Mouse (Mus musculus) embryo, embryonic 10.5 days (tissue): ENCODE measurements around the gene Bcl7b.

Source experiments
- DNase-seq: peaks from one replicate; pipeline ENCODE4 v3.0.0-alpha.2; 2015; ENCODE audit warnings: low spot score

The Bcl7b gene

DNA sequence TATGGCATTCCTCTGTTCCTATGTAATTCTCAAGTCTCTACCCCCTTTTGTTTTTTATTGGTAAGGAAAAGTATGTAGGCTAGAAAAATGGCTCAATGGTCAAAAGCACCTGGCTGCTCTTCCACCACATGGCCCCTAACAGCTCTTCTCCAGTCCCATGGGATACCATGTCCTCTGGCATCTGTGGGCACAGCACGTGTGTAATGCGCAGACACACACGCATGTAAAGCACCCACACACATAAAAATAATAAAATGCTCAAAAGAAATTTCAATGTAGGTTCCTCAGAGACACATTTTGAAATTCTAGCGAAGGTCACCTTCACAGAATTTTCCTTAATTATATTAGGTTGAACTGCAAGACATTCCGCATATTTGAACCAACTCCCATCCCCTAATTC lies 1.4 kb downstream of the Bcl7b start:
- no peak for DNase-seq

DNA sequence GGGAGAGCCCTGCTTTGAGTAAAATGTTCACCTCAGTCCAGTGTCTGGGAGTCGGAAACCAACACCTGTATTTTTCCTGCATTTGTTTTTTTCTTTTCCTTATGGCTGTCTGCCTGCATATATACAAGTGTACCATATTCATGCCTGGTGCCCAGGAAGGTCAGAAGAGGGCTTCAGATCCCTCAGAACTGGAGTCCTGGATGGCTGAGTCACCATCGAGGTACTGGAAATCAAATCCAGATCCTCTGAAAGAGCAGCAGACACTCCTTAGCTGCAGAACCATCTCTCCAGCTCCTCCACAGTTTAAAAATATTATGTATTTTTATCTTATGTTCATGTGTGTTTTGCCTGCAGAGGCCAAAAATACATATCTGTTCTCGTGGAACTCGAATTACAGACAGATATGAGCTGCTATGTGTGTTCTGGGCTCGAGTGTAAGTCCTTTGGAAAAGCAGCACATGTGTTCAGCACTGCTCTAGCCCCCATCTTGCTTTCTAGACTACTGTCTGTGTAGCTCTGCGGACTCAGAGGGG lies 3.7 kb downstream of the Bcl7b start:
- DNase-seq, result no peak

DNA sequence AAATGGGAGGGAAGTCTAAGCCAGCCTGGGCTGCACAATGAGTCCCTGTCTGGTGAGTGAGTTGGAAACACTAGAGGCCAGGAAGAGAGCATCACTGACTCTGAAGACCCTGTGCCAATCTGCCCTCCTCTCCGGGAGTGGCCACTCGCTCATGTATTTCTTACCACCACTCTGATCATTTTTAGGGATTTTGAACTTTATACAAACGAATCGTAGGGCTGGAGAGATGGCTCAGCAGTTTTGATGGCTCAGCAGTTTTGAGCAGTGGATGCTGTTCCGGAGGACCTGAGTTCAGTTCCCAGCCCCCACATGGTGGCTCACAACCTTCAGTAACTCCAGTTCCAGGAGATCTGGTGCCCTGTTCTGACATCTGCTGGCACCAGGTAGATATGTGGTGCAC lies 4.9 kb downstream of the Bcl7b start:
- DNase-seq, result no peak

DNA sequence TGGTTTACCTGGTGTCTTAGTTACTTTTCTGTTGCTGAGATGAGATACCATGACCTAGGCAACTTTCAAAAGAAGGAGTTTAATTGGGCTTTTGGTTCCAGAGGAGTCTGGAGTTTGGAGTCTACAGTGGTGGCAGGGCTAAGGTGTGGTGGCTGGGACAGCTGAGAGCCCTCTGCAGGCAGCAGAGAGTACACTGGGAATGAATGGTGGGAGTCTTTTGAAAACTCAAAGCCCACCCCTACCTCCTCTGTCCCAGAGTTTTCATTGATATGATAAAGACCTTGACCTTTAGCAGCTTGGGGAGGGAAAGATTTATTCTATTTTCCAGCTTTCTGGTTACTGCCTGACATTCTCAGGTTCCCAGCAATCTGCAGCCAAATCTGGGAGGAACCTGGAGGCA lies 7.0 kb downstream of the Bcl7b start:
- no peak for DNase-seq

DNA sequence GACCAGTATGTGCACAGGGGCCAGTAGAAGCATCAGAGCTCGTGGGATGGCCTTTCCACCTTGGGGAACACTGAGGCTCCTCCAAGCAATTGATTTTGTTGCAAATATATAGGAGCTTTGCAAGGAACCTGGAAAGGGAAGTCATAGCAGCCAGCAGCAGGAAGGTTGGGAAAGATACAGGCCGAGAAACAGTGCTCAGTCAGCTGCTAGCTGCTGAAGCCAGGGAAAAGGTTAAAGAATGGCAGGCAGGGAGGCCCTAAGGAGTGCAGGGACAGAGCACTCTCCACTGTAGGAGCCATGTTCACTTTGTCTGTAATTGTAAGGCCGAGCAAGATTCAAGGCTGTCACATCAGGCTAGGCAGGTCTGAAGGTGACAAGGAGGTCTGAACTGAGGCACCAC lies 10.4 kb downstream of the Bcl7b start:
- DNase-seq, result no peak

DNA sequence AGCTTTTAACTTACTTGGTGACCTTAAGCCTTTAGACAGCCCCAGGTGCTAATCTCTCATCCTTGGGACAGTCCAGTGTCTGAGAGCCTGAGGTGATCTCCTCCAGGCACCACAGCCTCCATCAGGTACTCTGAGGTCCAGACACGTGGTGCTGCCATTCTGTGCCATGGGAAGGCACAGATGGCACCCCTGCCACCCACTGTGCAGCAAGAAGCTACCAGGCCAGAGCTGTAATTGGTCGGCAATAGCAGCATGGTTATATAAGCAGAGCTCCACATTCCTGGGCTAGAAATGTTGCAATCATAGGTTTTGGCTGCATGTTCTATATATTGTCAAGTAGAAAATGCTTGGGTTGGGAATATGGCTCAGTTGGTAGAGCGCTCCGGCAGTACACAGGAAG lies 10.9 kb downstream of the Bcl7b start:
- no peak for DNase-seq

DNA sequence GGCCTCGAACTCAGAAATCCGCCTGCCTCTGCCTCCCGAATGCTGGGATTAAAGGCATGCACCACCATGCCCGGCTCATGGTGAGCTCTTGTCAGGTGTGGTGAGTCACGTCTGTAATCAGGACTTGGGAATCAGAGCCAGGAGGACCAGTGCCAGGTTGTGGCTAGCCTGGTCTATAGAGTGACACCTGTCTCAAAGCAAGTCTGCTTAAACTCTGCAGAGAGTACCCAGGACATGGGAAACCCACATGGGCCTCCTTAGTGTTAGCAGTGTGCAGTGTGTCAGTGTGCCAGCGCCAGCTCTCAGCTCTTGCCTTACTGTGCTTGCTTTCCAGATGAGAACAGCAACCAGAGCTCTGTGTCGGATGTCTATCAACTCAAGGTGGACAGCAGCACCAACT lies 11.5 kb downstream of the Bcl7b start:
- DNase-seq, result no peak

DNA sequence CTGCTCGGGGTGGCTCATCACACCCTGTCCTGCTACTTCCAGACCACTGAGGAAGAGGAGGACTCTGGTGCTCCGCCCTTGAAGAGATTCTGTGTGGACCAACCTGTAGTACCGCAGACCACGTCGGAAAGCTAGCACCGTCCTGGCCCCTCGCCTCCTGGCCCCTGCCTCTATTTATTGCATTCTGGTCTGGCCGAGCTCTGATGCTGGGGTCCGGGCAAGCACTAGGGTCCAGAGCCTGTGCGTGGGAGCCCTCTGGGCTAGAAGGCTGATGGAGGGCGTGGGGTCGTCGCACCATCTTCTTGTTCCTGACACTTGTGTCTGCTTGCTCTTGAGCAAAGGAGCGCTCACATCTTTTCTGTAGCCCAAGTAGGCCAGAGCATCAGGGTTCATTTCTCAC lies 12.7 kb downstream of the Bcl7b start:
- no peak for DNase-seq

DNA sequence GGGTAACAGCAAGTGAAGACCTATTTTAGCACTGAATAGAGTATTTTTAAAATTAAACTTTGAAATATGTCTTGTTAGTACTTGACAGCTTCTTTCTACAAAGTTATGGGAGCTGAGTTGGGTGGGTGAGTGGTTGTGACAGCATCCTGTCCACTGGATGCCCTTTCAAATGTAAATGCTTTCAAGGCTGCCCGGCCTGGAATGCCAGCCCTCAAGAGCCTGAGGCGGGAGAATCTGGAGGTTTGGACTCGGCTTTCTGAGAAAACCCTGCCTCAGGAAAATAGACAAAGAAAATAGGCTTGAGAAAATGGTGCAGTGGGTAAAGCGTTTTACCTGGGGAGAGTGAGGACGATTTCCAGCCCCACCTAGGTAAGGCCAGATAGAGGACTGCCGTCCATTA lies 13.7 kb downstream of the Bcl7b start:
- no peak for DNase-seq

DNA sequence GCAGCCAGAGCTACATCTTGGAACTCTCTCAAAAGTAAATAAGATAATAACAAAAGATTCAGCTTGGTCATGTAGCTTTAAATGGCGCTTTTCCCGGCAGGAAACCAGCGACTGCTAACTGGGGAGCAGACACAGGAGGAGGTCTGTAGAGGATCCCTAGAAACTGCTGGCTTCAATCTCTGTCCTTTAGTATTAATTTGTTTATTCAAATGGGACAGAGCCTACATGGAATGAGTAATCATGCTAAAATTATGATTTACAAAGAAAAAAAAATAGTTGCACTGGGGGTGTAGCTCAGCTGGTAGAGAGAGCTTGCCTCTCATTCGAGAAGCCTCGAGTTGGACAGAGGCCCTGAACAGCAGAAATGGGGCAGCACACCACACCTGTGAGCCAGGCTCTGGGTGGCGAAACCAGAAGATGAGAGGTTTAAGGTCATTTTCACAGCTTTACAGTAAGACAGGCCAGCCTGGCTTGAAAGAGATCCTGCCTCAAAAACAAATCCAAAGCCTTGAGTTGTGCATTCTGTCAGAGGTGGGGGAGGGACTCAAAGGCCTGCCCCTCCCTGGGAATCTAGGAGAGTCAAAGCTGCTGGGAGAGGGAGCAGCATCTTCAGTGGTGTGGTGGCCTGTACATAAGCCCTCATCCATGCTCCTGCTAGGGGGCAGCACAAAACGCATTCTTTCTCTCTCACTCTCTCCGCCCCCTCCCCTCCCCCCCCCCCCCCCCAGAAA lies 15.2 kb downstream of the Bcl7b start:
- no peak for DNase-seq

DNA sequence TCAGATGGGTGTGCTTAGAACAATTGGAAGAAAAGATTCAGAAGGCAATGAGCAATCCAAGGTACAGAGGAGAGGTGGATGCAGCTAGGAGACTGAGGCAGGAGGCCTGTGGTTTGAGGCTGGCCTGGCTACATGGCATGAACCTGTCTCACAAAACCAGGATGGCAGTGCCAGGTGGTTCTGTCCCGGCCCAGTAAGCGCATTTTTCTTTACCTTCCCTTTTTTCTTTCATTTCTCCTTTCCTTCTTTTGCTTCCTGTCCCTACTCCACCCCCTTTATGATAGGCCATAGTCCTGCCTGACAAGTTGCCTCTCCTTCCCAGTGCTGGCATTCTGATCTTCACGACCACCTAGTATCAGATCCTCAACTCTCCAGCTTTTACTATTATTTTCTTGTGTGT lies 16.9 kb downstream of the Bcl7b start:
- DNase-seq, result no peak

DNA sequence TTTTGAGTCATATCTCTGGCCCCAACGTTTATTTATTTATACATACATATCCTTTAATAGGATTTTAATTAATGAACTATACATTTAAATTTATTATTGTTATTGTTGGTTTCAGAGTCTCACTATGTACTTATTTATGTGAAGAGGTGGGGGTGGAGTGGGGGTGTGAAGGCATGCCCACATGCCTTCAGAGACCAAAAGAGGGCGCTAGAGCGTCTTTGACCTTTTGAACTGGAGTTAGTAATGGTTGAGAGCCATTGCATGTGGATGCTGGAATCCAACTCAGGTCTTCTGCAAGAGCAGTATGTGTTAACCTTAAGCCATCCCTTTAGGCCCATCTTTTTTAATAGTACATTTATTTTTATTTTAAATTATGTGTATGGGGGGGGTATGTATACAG lies 17.5 kb downstream of the Bcl7b start:
- DNase-seq, result peak; percentile 55

DNA sequence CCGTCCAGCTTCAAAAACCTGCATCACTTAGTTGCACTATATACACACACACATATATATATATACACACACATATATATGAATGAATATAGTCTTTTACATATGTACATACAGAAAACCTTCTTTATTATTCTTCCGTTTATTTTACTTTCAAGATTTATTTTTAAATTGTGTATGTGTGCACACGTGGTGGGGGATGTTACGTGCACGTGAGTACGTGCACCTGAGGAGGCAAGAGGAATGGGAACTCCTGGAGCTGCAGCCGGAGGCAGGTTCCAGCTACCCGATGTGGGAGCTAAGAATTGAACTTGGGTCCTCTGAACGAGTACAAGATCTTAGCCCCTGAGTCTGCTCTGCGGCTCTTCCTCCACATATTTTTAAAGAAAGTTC lies 18.1 kb downstream of the Bcl7b start:
- DNase-seq, result no peak

DNA sequence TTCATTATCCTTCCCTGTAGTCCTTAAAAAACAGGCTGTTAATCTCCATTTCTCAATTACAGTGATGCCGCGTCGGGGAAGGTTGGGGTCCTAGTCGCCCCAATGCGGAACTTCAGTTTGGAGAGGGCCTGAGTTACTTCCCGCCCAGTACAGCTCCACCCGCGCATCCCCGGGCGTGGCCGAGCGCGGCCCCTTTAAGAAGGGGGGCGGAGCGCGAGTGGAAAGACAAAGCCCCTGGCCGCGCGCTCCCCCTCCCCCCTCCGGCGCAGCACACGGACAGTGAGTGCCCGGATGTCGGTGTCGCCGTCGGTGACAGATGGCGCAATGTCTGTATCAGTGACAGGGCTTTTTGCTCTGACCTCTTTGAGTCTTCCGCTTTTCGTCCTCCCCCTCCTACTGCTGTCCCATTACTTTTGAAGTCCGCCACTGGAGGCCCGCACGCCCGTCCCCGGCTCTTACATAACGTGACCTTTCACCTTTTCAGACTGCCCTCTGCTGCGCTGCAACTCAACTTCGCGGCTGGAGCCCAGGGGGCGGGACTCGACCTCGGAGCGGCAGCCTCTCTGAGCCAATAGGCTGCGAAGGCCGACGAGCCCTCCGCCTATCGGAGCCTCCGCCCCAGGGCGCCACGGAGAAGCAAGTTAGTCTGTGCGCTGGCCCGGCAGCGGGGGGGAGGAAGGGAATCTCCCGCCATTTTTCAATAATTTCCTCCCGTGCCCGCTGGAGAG lies 18.7 kb downstream of the Bcl7b start, which contains the start of gene Baz1b:
Gene Baz1b (plus strand): TSS at position 644 of the 728 bp plus-strand sequence.
- DNase-seq, result peak; percentile 98

DNA sequence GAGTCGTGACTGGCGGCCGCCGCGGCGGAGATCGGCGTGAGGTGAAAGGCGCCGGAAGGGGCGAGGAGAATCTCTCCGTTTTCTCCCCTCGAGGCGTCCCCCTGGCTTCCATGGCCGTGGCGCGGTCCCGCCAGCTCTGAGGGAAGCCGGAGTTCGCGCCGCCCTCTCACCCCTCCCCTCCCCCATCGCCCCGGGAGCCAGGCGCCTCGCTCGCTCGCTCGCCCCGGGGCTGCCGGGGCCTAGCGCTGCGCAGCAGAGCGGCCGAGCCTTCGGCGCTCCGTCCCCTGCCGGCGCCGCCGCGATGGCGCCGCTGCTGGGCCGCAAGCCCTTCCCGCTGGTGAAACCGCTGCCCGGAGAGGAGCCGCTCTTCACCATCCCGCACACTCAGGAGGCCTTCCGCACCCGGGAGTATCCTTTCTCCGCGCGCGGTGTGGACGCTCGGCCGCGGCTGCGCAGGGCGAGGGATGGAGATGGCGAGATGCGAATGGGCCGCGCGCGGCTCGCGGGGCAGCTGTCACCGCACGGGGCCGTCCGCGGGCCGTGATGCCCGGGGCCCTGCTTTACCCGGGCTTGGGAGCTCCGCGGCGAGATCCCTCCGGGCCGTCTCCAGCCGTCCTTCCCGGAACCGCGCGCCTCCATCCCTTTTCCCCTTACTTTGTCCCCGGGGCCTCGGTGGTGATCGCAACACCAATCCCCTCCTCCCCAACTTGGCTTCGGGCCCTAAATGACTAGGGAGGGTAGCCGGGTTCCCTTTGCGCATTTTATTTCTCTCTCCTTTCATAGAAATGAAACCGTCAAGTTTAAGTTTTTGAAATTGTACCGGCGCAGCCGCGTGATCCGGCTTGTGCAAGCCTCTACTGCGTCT lies 19.5 kb downstream of the Bcl7b start:
- no peak for DNase-seq

DNA sequence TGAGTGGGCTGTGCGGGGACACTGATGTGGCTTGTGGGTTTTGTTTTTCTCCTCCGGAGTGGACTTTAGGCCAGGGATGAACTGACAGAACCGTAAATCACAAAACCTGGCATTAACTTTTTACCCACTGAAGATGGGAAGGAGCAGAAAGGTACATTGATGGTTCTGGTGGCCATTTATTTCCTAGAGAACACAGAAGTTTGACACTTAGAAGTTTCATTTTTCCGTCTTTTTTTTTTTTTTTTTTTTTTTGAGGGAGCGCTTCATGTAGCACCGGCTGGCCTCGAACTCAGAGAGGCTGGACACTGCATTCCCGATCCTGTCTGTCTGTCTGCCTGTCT lies 20.1 kb downstream of the Bcl7b start:
- DNase-seq, result peak; percentile 42

DNA sequence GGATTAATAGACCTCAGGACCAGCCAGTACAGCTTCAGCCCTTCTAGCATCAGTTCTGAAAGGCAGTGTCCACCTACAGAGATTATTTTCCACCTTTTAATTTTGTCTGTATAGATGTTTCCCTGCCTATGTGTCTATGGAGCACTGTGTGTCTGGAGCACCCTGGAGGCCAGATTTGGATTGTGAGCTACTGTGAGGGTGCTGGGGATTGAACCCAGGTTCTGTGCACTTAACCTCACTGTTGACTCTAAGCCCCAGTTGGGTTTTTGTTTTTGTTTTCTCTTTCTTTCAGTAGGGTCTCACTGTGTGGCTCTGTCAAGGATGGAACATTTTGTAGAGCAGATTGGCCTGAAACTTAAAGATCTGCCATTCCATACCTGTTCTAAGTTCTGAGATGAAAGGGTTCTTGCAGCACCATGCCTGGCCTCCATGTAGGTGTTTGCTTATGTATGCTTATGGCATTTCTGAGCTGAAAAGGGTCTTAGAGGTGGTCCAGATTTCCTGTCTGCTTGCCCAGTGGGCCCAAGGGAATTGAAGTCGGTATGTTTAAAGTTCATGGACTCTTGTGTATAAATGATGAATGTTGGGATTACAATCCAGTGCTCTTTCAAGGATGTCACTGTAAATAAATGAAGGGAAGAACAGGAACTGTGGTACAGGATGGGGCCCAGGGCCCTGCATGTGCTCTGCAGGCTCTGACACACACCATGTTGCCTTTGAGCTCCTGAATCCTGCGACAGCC lies 21.4 kb downstream of the Bcl7b start:
- no peak for DNase-seq

DNA sequence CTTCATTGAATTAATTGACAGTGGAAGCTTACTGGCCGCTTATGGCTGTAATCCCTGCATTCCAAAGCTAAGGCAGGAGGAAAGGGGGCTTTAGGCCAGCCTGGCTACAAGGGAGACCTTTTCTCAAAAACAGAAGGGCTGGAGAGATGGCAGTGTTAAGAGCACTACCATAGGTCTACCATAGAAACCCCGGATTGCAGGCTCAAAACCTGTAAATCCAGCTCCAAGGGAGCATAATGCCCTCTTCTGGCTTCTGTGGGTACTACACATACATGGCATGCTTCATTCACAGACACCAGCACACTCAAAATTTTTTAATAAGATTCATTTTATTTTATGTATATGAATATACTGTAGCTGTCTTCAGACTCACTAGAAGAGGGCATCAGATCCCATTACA lies 23.5 kb downstream of the Bcl7b start:
- peak; percentile 87 for DNase-seq

DNA sequence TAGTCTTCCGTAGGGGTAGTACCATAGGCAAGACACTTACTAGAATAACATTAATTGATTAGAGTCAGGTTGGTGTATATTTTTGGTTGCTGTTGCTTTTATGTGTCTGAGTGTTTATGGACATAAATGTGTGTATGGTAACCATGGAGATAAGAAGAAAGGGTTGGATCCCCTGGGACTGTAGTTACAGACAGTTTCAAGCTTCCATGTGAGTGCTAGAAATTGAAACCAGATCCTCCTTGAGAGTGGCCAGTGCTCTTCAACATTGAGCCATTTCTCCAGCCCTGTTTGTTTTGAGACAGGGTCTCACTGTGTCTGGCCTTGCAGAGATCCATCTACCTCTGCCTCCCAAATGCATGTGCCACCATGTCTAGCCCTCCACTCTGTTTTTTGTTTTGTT lies 24.3 kb downstream of the Bcl7b start:
- peak; percentile 23 for DNase-seq

DNA sequence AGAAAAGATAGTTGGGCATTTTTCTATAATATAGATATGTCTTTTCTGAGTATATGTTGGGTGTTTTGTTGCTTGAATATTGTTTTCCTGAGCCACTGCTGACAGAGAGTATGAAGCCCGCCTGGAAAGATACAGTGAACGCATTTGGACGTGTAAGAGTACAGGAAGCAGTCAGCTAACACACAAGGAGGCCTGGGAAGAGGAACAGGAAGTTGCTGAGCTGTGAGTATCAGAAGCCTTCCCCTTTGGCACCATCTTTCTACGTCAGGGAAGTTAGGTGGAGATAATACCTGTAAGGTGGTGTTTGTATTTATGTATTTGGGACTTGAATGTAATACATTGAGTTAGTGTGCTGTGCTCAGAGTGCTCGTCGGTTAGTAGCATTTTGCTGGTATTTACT lies 28.3 kb downstream of the Bcl7b start:
- DNase-seq, result no peak

DNA sequence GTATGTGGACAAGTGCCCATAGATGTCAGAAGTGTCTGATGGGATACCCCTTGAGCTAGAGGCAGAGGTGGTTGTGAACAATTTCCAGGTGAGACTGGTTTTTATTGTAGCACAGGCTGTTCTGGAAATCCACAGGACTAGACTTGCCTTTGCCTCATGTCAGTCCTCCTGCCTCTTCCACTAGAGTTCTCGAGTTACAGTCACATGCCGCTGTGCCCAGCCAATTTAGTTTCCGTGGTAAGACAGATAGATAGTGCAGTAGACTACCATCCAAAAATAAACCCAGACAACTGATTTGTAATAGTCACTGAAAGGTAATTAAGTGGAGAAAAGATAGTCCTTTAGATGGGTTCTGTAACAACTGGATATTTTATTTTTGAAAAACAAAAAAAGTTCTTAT lies 34.7 kb downstream of the Bcl7b start:
- DNase-seq, result no peak

DNA sequence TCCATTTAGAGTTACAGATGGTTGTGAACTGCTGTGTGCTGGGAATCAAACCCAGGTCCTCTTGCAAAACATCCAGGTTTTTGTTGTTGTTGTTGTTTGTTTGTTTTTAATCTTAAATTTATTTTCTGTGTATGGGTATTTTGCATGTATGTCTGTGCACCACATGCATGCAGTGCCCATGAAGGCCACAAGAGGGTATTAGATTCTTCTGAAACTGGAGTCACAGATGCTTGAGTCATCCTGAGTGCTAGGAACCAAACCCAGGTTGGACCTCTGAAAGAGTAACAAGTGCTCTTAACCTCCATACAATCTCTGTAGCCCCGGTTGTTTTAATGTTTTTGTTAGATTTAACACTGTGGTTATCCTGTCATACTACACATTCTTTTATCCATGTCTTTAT lies 40.1 kb downstream of the Bcl7b start:
- DNase-seq, result peak; percentile 33
